Mouse (Mus musculus) urinary bladder, adult 18-20 months (tissue): Measurements from ENCODE around the gene Rgsl1.
A peak's percentile ranks its signal among the peaks of the same experiment; 100 is the strongest.
"Not testable (repeated sequence)": the region's sequence is repeated elsewhere in the genome, so short reads cannot be mapped to it uniquely, and the experiment has no call there.

Source experiments
- DNase-seq, 2 experiments: peaks; one replicate each; pipeline ENCODE4 v3.0.0; 2022; ENCODE audit warnings: low spot score in 2 of 2, mixed read lengths in 2 of 2

Rgsl1 gene

DNA sequence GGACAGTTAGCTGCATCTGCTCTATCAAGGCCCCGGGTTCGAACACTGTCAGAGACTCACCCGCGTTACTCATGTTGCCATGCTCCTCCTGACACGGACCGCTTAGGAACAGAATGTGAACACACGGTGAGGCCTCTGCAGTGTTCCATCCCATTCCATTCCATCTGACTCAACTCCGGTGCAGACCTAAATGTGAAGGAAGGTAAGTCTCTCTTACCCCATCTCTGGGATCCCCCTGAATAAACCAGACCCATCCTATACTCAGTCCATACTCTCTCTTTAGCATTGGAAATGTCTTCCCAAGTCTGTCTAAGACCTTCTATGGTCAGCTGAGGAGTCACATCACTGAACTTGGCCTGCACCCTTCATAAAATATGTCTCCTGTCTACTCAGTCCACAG lies at the start of gene Rgsl1:
Rgsl1 (minus strand) TSS at position 101 of the 400 bp plus-strand sequence.
- no peak for DNase-seq

DNA sequence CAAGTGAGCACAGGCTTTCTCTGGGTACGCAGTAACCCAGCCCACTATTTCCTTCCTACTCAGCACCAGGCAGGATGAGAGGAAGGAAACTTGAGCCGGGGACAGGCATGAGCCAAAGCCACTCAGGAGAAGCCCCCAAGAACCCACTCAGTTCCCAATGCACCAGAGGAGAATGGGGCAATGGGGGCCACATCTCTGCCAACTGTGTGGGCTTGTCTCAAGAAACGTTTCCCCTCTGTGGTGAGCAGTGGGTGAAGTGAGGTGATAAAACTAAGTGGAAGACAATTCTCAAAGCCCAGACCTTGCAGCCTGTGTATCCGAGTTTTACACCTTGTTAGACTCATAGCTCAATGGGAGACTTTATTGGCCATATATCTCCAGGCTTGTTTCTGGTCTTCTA lies 47.5 kb upstream of the Rgsl1 start, which contains the start of gene Teddm1a:
Teddm1a (plus strand) TSS at position 301 of the 400 bp plus-strand sequence.
- no peak for DNase-seq

DNA sequence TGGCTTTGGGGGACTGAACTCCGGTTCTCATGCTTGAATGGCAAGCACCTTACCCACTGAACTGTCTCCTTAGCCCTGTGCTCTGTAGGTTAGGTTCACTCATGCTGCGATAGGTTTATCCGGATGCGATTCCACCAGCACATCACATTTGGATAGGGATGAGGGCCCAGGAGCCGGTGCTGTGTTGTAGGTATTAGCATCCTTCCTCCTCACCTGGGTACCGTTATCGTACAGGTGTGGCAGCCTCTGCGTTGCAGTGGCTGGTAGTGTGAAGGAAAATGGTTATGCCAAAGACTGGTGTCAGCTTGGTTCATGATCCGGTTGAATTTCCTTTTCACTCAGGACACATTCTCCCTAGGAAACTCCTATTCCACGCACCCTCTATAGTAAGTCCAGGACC lies 46.2 kb upstream of the Rgsl1 start:
- DNase-seq, result no peak

DNA sequence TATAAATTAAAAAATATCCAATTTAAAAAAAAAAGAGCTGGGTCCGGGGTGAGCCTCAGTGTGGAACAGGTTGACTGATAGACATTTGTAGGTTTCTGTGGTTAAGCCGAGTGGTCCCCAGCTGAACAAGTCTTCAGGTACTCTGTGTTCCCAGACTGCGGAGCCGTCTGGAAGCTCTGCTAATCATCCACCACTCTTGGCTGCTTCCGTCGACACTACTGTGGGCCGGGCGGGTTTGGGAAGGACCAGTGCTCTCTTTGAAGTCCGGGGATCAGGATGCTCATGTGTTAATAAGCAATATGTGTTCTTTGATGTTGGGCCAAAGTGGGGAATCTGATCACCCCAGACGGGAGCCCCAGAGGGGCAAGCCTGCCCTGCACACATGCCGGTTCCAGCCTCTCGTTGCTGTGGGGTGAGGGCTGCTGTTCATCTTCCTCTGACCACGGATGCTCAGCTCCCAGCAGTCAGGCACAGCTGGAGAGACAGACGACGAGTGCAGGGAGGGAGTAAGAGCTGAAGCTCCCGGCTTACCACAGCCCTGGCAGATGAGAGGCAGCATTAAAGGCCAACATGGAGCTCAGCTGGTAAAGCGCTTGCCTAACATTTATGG lies 42.2 kb upstream of the Rgsl1 start:
- DNase-seq, result no peak

DNA sequence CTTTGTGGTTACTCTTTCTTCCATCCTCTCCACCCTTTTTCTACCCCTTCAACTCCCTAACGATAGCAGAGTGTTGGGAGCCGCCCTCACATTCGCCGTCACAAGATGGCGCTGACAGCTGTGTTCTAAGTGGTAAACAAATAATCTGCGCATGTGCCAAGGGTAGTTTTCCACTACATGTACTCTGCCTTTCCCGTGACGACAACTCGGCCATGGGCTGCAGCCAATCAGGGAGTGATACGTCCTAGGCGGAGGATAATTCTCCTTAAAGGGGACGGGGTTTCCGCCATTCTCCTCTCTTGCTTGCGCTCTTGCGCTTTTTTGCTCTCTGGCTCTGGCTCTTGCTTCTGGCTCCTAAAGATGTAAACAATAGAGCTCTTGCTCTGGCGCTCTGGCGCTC lies 36.4 kb upstream of the Rgsl1 start:
- DNase-seq, result not testable (repeated sequence)

DNA sequence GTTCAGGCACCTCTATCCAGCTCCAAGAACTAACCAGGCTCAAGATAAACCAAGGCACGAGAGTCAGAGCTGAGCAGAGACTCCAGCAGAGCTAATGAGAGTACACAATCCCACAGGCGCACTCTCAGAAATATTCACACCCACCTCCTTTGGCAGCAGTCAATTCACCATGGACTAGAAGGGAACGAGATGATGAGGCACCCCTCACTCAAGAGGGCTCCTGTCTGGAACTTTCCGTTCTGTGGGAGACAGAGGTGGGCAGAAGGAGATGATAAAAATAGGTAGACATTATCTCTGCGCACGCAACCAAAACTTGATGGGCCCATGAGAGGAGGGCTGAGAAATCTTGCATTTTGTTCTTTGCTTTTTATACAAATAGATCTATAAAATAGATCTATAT lies 30.1 kb upstream of the Rgsl1 start, which contains the start of gene Teddm1b:
Teddm1b (plus strand) TSS at position 301 of the 400 bp plus-strand sequence.
- no peak for DNase-seq

DNA sequence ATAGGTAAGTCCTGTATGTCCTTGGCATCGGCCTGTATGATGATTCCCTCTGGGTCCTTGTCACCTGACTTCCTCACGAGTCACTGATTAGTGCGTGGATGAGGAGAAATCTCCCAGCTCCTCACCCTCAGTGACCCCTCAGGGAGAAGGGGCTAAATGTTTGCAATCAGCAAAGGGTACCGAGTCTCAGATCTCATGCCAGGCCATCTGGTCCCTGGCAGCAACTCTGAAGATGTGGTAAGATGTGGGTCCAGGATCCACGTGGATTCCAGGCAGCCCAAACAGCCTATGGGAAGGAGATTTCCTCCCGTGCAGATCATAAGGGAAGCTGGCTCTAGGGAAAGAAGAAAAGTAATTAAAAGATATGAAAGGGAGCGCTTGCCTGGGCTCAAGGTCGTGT lies 12.0 kb upstream of the Rgsl1 start:
- no peak for DNase-seq

DNA sequence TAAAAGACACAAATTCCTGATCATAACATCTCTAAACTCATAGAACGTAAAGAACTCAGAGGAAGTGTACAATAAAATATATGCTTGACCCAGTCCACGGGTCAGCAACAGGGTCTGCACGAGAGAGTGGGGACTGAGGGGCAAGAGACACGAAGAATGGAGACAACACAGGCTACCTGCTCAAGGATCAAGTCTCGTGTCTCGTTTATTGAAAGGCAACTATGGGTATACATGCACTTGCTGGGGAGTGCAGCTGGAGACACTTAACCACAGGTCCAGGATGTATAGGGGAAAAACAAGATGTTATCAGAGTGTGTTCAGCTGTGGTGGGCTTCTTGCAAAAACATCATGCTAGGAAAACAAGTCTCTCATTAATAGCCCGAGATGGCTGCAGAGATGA lies 8.8 kb upstream of the Rgsl1 start:
- DNase-seq, result not testable (repeated sequence)

DNA sequence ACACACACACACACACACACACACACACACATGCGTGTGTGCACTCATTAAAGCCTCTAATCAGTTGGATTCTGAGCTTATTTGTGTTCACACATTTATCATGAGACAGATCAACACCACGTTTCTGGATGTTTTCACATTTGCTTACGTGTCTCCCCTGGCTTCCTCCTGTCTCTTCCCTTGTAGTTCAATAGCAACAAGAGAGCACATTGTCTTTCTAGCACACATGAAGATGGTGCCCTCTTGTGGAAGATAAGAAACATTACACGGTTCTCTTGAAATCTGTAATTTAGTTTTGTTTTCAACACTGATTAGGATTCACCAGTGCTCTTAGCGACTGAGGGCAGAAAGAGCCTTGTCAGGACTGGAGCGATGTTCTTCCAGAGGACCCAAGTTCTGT lies 2.9 kb upstream of the Rgsl1 start:
- no peak for DNase-seq

DNA sequence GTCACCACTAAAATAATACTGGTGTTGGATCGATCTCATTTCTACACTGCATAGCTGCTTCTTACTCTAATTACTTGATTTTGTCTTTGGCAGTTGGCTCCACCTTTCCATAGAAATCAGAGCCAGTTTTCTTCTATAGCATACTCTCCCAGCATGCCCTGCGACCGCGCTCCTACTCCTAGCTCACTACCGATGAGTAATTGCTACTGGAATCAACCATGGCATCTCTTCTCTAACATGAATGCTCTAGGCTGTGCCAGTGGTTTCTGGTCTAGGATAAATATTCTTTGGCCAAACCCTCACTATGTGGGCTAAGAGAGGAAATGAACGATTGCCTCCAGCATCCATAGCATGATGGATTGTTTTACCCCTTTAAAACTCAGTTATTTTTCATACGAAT lies 2.5 kb upstream of the Rgsl1 start:
- no peak for DNase-seq

DNA sequence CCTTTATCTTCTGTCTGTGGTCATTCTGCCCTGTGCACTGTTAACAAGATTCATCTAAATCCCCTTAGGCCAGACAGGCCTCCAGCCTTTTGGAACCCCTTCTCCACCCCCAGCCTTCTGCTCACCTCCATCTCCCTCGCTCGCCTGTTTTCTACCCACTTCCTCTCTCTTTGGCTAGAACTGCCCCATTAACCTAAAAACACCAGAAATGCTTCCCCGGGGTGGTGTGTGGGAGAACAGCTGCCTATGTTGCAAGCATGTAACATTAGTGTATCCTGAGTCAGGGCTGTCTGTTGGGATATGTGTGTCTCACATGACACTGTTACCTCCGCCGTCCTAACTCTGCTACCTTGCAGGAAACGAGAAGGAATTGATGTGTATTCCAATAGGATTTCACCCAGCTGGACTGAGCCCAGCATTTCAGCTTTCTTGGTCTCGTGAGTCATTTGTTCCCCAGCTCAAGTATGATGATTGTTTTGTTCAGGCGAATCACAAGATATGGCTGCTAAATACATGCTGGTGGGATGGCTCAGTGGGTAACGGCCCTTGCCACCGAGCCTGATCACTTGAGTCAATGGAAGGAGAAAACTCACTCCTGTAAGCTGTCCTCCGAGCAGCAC lies 1.7 kb downstream of the Rgsl1 start:
- DNase-seq, result no peak

DNA sequence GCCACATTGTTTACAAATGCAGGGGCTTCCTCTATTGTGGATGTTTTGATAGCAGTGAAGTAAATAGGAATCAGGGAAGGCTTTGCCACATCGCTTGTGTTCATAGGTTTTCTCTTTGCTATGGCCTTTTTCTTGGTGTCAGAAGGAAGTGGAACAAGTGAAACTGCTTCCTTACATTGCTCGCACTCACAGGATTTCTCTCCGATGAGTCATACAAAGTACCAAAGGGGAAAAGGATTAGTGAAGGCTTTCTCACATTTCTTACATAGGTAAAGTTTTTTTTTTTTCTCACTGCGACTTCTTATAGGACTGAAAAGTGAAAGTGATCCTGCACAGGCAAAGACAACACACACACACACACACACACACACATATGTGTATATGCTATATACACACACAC lies 7.9 kb downstream of the Rgsl1 start:
- DNase-seq, result no peak

DNA sequence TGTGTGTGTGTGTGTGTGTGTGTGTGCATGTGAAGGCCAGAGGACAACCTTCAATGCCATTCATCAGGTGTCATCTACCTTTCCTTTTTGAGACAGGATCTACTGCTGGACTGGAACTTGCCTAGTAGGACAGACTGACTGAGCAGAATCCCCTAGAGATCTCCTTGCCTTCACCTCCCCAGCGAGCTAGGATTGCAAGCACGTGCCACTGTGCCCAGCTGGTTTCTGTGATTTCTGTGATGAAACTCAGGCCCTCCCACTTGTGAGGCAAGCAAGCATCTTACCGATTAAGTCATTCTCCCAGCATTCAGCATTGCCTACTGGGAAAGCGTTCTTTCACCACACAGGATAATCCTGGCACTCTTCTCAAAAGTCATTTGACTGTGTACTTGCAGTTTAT lies 13.2 kb downstream of the Rgsl1 start:
- DNase-seq, result no peak

DNA sequence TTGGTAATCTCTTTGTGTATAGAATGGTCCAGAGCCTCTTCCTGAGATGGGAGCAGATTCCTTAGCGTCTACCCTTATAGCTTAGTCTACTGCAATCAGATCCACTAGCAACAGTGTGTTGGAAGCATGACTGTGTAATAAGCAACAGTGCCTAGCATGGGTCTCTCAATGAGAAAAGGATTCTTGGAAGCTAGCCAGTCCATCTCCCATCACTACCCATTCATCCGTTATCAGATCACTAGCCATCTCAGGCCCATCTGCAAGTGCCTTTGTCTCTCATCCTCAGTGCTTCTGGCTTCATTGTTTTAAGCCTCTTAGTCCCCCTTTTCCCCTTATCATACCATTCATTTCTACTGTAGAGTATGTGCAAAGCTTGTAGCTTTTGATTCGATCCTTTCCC lies 23.7 kb downstream of the Rgsl1 start:
- DNase-seq, result no peak

DNA sequence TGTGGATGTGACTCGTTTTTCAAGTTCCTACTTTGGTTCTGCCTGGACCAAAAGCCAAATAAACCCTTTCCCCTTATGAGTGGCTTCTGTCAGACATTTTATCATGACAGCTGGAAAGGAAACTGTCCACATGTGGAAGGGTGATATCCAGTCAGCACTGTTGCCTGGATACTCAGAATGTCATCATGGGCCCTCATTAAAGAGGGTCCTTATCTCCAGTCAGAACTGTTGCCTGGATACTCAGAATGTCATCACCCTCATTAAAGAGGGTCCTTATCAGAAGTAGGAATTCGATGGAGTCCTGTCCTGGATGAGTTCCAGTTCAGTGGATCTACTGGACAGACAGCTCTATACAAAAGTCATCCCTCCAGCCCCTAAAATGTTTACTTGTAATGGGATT lies 29.7 kb downstream of the Rgsl1 start:
- no peak for DNase-seq

DNA sequence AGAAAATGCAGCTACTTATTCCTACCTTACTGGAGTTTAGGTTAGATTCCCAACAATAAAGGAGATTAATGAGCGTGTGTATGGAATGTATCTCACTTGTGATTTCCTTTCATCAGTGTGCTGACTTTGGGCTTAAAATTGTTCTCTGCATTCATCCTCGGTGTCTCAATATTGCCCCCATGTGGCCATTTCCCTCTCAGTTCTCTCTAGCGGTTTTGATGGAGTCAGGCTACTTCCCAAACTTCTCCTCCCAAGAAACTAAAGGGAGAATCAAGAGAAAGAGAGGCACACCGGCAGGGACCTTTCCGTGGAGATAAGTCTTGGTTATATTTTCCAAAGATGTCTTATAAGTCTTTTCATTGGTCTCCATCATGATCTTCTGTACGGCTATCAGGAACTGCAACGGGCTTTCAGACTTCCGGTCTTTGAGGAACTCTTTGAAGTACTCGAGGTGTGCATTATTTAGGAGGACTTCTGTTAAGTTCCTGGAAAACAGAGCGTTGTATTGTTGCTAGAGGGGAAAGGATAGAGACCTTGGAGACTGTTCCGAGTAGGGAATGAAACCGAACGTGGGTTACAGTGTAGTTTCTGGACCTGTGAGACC lies 36.5 kb downstream of the Rgsl1 start:
- DNase-seq, result peak; percentile 26 to 28

DNA sequence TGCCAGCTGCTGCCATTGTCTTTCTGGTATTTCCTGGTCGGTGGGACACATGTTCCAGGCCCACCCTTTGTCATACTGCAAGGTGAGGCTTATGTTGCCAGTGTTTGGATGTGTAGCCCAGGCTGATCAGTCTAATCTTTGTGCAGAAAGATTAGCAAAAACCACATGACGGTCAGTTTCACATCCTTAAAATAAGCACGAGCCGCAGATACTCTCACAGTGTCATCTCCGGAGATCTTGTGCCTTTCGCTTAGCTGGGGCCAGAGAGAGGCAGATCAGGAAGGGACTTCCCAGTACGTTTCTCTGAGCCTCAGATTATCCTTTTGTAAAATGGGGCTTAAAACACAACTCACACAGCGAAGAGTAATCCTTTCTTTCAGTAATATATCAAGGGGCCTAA lies 40.4 kb downstream of the Rgsl1 start:
- DNase-seq, result no peak

DNA sequence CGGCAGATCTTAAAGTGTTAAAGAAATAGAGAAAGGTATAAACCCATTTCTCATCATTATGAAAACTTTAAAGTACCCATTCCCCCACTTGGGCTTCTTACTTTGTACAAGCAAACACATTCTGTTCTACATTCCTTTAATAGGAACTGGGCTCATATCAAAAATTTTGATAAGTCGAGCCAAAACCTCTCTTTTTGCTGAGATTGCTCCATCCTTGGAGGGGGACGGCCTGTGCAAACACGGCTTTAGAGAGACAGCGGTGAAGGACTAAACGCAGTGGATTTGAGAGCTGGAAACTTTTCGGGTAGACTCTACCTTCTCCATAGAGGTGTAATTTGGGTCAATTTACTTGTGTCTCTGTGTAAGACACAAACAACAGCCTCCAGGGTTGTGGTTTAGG lies 41.3 kb downstream of the Rgsl1 start:
- peak in 1 of 2 experiments; percentile 7 for DNase-seq

DNA sequence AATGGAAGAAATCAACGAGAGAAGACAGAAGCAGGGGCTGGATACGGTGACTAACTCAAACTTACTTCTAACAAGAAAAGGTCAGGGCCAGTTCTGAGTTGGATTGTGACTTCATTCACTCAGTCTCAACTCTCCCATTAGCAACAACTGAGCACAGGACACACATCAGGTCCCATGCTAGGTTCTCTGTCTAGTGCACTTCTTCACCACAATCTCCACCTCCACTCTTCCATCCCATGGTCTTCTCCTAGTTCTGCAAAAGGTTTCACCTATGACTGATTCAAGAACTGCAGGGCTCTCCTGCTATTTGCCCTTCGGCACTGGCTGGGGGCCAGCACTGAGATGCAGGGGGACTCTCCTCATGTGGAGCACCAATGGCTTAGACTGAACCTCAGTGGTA lies 49.7 kb downstream of the Rgsl1 start:
- DNase-seq, result no peak

DNA sequence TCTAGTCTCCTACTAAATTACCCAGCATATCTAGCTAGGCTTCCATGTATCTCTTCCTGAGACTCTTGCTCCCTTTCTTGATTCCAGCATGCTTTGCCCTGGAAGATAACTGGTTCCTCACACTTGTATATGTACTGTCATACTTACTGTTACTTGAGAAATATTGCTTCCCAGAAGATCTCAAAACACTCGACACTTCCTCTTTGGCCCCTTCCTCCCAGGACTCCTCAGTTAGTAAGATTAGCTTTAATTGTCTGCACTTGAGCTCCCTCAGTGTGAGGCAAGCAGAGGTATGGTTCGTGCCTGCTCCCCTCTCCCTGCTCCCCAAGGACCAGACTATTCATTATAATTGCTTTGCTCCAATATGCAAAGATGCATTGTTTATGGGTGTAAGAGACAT lies 53.2 kb downstream of the Rgsl1 start:
- DNase-seq, result no peak

DNA sequence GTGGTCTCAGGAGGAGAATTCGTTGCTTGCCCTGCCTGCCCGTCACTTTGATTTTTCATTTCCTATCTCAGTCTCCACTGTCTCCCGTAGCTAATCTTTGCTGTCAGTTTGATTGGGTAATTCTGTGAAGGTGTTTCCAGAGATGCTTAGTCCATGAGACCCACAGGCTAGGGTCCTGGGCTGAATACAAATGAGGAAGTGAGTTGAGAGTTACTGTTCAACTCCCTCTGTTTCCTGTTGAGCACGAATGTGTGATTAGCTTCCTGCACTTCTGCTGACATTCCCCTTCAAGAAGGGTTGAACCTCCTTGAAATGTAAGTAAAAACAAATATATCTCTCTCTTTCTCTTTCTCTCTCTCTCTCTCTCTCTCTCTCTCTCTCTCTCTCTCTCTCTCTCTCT lies 58.3 kb downstream of the Rgsl1 start:
- DNase-seq, result no peak

DNA sequence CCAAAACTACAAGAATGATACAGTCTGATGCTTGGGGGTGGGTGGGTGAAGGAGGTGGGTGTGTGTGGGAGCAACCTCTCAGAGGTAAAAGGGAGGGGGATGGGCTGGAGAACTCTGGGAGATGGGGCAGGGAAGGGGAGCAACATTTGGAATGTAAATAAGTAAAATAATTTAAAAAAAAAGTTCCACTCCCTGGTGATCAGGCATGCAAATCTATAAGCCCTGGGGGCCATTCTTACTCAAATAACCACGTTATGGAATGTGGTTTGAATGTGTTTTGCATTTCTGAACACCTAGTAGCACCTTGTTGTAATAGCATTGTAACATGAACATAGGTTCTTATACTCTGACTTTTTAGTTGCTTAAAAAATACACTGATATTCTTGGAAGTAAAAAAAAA lies 60.6 kb downstream of the Rgsl1 start:
- DNase-seq, result no peak

DNA sequence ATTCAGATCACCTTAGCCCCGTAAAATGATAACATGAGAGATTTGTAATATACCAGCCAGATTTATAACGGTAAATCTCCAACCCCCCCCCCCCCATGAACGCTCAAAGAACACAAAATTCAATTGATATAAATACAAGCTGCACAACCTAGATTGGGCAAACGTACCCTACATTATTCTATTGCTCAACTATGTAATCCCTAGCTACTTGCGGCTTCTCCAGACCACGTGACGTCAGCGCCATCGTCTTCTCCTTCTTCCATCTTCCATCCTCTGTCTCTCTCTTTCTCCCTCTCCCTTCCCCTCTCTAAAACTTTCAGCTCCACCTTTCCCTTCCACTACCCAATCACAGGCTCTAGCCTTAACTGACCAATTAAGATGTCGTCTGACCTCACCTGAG lies 65.7 kb downstream of the Rgsl1 start:
- DNase-seq, result no peak
